Mouse (Mus musculus) kidney, adult 2 months (tissue): ENCODE results near the gene Spag7.

ENCODE experiments used
- CTCF ChIP-seq: fragments of 200-500 bp; conservative IDR thresholded peaks from 2 replicates; pipeline ENCODE4 v1.5.1; 2011; ENCODE audit warnings: low read depth, mild to moderate bottlenecking, control low read depth, low read length, moderate library complexity, mixed read lengths; ENCODE audit not compliant: insufficient read depth, insufficient read length
- POLR2A ChIP-seq: fragments of 200-500 bp; IDR thresholded peaks from one replicate; pipeline ENCODE4 v1.6.1; 2011; ENCODE audit warnings: low read depth, low read length, control low read depth

- TF ChIP-seq CTCF (no peak), POLR2A (no peak)
Measured at GRCm38 (mm10) chr11:70663101-70663500, 6.1 kb downstream of the Spag7 start.
